Mouse (Mus musculus): ENCODE measurements around the gene 2200002J24Rik.

Gene 2200002J24Rik

GRCm38 (mm10) chr7:30698589-30698988 lies at the start of gene 2200002J24Rik:
2200002J24Rik (plus strand) TSS chr7:30698926.
- DNase-seq (ENCODE audit: low read depth): peak; percentile 93

GRCm38 (mm10) chr7:30649591-30650540 lies 48.9 kb upstream of the 2200002J24Rik start, which contains the start of gene Rbm42:
Rbm42 (minus strand) TSS chr7:30650317.
- DNase-seq (ENCODE audit: low read depth): peak; percentile 99

- peak; percentile 95 for DNase-seq (ENCODE audit: low read depth)
Observed at GRCm38 (mm10) chr7:30664529-30665200, 34.1 kb upstream of the 2200002J24Rik start, which contains the start of gene Haus5. Haus5 (minus strand) TSS chr7:30664994.

- no peak for DNase-seq (ENCODE audit: low read depth)
Observed at GRCm38 (mm10) chr7:30665321-30665720, 33.4 kb upstream of the 2200002J24Rik start.

- DNase-seq (ENCODE audit: low read depth): peak; percentile 81
Observed at GRCm38 (mm10) chr7:30669229-30669628, 29.5 kb upstream of the 2200002J24Rik start.

DNA sequence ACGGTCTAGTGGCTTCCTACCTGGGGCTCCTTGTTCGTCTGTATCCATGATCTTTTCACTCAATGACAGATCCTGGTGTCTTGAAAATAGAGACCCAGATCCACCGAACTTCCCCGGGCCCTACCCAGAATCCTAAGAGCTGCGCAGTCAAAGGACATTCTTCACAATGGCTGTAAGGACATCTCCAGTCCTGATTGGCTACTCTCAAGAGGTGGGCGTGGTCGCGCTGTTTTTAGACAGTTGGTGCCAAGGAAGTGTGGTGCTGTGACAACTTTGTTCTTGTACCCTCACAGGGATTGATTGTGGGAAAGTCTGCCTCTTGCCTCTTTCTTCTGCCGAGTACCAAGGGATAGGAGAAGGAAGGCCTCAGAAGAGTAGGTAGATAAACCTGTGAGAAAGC lies 27.2 kb upstream of the 2200002J24Rik start, which contains the start of gene Pmis2:
Gene Pmis2, minus strand, starts transcription at position 126 of the 400 bp plus-strand sequence.
- DNase-seq (ENCODE audit: low read depth): no peak

GRCm38 (mm10) chr7:30678263-30678975 lies 20.3 kb upstream of the 2200002J24Rik start:
- DNase-seq (ENCODE audit: low read depth): peak; percentile 25

- no peak for DNase-seq (ENCODE audit: low read depth)
Observed at GRCm38 (mm10) chr7:30681897-30682296, 16.8 kb upstream of the 2200002J24Rik start.

GRCm38 (mm10) chr7:30683425-30683824 lies 15.3 kb upstream of the 2200002J24Rik start:
- peak; percentile 62 for DNase-seq (ENCODE audit: low read depth)

GRCm38 (mm10) chr7:30688325-30688724 lies 10.4 kb upstream of the 2200002J24Rik start:
- DNase-seq (ENCODE audit: low read depth): no peak

- peak; percentile 81 for DNase-seq (ENCODE audit: low read depth)
Observed at GRCm38 (mm10) chr7:30698101-30698500, 625 bp upstream of the 2200002J24Rik start.

- peak; percentile 62 for DNase-seq (ENCODE audit: low read depth)
Observed at GRCm38 (mm10) chr7:30706214-30706882, 7.6 kb downstream of the 2200002J24Rik start.

DNA sequence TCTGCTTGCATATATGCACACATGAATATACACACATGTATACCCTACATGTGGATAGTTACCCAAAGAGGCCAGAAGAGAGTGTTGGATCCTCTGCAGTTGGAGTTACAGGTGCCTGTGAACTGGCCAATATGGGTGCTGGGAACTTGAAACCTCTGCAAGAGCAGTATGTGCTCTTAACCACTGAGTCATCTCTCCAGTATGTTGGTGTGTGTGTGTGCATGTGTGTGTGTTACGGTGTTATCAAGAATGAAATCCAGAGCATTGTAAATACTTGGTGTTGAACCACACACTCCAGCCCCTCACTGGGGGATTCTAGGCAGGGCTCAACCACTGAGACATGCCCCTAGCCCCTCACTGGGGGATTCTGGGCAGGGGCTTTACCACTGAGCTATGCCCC lies 8.7 kb downstream of the 2200002J24Rik start:
- peak; percentile 33 for DNase-seq (ENCODE audit: low read depth)

DNA sequence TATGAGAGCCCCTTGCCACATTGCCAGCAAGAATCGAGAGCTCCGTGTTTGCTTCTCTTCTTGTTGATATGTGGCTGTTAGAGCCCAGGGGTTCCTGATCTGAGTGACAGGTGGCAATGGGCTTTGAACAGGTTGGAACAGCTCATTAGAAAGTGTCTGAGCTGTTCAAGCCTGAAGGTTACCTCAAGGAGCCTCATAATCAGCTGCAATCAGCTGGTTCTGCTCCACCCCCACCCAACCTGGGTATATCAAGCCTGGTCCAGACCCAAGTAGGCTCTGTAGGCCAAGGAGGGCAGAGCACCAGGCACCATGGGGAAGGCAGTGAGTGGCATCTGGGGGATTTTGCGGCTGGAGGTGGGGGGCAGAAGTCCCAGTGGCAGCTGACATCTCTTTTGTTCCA lies 13.2 kb downstream of the 2200002J24Rik start, which contains the start of gene Atp4a:
Gene Atp4a, plus strand, starts transcription at position 268 of the 400 bp plus-strand sequence.
- no peak for DNase-seq (ENCODE audit: low read depth)

DNA sequence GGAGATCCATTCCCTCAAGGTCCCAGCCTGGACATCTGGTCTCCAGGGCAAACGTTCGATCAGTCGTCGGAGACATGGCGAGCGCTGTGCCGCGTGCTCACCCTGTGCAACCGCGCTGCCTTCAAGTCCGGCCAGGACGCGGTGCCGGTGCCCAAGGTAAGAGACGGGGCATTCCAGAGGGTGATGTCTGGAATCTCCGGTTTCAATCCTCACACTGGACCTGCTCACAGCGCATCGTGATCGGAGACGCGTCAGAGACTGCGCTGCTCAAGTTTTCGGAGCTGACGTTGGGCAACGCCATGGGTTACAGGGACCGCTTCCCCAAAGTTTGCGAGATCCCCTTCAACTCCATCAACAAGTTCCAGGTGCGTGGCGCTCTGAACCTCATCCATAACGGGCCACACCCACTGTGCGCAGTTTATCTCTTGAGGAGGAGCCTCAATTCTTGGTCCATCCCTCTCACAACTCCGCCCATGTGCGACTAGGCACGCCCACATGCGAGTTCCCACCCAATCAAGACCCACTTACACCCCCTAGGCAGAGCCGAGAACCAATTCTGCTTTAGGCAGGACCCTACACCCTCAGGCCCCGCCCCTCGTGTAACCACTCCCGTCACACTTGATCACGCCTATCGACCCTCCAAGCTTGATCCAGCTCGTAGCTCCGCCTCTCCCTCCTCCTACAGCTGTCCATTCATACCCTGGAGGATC lies 18.4 kb downstream of the 2200002J24Rik start:
- DNase-seq (ENCODE audit: low read depth): no peak

DNA sequence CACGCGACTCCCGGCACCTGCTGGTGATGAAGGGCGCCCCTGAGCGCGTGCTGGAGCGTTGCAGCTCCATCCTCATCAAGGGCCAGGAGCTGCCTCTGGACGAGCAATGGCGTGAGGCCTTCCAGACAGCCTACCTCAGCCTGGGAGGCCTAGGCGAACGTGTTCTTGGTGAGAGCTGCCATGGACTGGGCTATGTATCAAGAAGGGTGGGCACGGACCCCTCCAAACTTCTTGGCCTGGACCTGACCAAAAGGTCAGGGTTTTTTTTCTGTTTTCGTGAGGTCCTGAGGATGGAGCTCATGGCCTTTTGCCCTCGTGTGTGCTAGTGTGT lies 19.0 kb downstream of the 2200002J24Rik start:
- DNase-seq (ENCODE audit: low read depth): no peak

DNA sequence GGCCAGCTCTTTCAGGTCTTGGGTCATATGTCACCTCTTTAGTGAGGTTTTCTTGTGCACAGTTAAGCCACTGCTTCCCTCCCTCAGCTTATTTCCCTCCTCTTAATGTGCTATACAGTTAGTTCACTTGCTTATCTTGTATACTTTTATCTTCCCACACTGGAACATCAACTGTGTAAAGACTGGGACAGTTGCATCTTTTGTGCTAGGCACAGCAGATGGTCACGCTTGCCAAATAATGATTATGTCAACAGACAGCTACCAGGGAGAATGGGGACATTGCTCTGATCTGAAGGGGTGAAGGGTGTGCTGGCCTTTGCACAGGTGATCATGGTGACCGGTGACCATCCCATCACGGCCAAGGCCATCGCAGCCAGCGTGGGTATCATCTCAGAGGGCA lies 20.9 kb downstream of the 2200002J24Rik start:
- no peak for DNase-seq (ENCODE audit: low read depth)

DNA sequence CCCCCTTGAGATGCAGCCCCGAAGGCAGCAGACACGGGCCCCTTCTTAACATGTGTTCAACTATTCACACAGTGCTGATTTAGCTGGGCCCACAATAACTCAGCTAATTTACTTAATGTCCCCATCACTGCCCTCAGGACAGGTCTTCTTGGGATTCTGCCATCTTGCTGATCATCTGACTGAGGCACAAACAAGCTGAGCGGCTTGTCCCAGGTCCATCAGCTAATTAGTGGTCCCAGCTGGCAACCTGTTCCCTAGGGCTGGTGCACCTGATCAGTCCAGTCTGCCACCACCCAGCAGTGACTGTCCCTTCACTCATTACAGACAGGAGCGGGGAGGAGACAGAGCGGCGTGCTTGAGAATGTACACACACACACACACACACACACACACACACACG lies 22.6 kb downstream of the 2200002J24Rik start:
- no peak for DNase-seq (ENCODE audit: low read depth)

DNA sequence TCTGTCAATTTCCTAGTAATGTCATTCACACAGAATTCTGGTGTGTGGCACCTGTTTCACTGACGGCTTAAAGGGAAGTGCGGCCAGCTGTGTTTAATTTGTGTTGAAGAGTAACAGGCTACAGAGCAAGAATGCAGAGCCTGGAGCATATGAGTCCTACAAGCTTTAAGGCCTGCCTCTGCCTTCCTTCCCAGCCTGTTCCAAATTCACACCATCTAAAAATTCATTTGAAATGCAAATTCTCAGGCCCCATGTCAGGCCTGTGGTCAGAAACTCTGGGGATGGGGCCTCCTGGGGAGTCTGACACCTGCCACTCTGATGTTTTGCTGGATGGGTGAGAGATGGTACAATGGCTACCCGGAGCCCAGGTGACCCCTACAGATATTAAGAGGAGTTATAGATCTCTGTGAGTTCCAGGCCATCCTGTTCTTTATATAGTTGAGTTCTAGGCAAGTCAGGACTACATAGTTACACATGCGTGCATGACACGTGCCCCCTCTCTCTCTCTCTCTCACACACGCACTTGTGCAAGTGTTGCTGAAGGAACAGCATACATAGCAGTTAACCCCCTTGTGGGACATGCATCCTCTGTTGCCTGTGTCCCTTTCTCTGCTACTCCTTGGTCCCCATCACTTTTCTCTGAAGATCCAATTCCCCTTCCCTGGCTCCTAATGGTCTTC lies 24.7 kb downstream of the 2200002J24Rik start:
- no peak for DNase-seq (ENCODE audit: low read depth)

GRCm38 (mm10) chr7:30728214-30728613 lies 29.5 kb downstream of the 2200002J24Rik start:
- no peak for DNase-seq (ENCODE audit: low read depth)

All from 416B (cell line).